Mouse (Mus musculus) liver, adult 2 months (tissue): Measurements from ENCODE around the gene Afg1l. TPM values are rescaled to one million over a fixed set of nuclear protein-coding genes. Genes with fewer than 3 reads are reported as not detected.

Source experiments
- DNase-seq: peaks from one replicate; pipeline ENCODE4 v3.0.0-alpha.2; 2011; ENCODE audit warnings: low read depth, low spot score; ENCODE audit errors: extremely low read depth
- H3K27ac ChIP-seq: fragments of 200-500 bp; replicated peaks from 2 replicates; pipeline ENCODE4 v1.5.1; 2012; ENCODE audit warnings: low read depth, mild to moderate bottlenecking, control low read depth, inconsistent platforms, low read length; ENCODE audit not compliant: insufficient read depth
- H3K27me3 ChIP-seq: fragments of 200-500 bp; 2 replicates; pipeline ENCODE4 v1.6.1; 2012; ENCODE audit warnings: mild to moderate bottlenecking, moderate library complexity, low read length, inconsistent platforms; ENCODE audit not compliant: control insufficient read depth, insufficient read depth
- H3K36me3 ChIP-seq: fragments of 200-500 bp; 2 replicates; pipeline ENCODE4 v1.6.1; 2012; ENCODE audit warnings: low read length, inconsistent platforms; ENCODE audit not compliant: control insufficient read depth, insufficient read depth
- H3K4me1 ChIP-seq: fragments of 200-500 bp; 2 replicates; pipeline ENCODE4 v1.6.1; 2011; ENCODE audit warnings: low read length; ENCODE audit not compliant: control insufficient read depth, insufficient read depth
- H3K4me3 ChIP-seq: fragments of 200-500 bp; 2 replicates; pipeline ENCODE4 v1.5.1; 2011; ENCODE audit warnings: low read depth, mild to moderate bottlenecking, control low read depth, low read length, moderate library complexity; ENCODE audit not compliant: insufficient read depth
- H3K79me2 ChIP-seq: fragments of 200-500 bp; 2 replicates; pipeline ENCODE4 v1.6.1; 2012; ENCODE audit warnings: inconsistent platforms, mild to moderate bottlenecking, low read length, moderate library complexity; ENCODE audit not compliant: control insufficient read depth, insufficient read depth
- H3K9ac ChIP-seq: fragments of 200-500 bp; 2 replicates; pipeline ENCODE4 v1.6.1; 2012; ENCODE audit warnings: low read depth, mild to moderate bottlenecking, control low read depth, inconsistent platforms, low read length
- CTCF ChIP-seq: fragments of 200-500 bp; IDR thresholded peaks from 2 replicates; pipeline ENCODE4 v1.5.1; 2011; ENCODE audit warnings: low read depth, low read length, control low read depth
- POLR2A ChIP-seq: fragments of 200-500 bp; IDR thresholded peaks from 2 replicates; pipeline ENCODE4 v1.6.1; 2011; ENCODE audit warnings: low read length, control low read depth; ENCODE audit not compliant: insufficient read depth; ENCODE audit errors: extremely low read depth
- WGBS: fragments of 180-500 bp; shearing (Covaris S2); methylation state at CpG from one replicate; pipeline ENCODE4 v1.1.7; 2018; 5-methylcytosine and 5-hydroxymethylcytosine counted together
- polyA plus RNA-seq: library from polyadenylated mRNA; depleted of rRNA; stranded (reverse); fragments of >200 nt; gene quantifications from 2 replicates; pipeline ENCODE4 v1.2.3, GENCODE M21; 2012
- total RNA-seq: library from RNA; depleted of rRNA; stranded (reverse); fragments of >200 nt; gene quantifications from 2 replicates; pipeline ENCODE4 v1.2.3, GENCODE M21; 2014

The Afg1l gene
- total and polyA plus RNA-seq, 2 experiments = 3.3 to 10.2 TPM

- Histone ChIP-seq H3K79me2 (peaks cover 14% of the 10 kb centered on the region; the same call in 1 of the 2 replicates), H3K27ac (peak overlapping the region; percentile 84), H3K36me3 (peaks cover 3% of the 10 kb centered on the region; the same call in 1 of the 2 replicates), H3K4me3 (peak overlapping the region; percentile 79), H3K27me3 (no peaks in the 10 kb centered on the region), H3K9ac (peak overlapping the region; percentile 98), H3K4me1 (peaks cover 18% of the 10 kb centered on the region)
- under 1% methylated on average over 39 of the region's 40 CpGs for WGBS
- peak; percentile 55 for DNase-seq
- TF ChIP-seq CTCF (no peak), POLR2A (no peak)
These were observed 202.4 kb downstream of the Afg1l start for GRCm38 (mm10) chr10:42275871-42276501.

- Histone ChIP-seq H3K27me3 (no peaks in the 10 kb centered on the region), H3K27ac (peak overlapping the region; percentile 88), H3K9ac (peak overlapping the region; percentile 98), H3K36me3 (peaks cover 3% of the 10 kb centered on the region; the same call in 1 of the 2 replicates), H3K79me2 (peaks cover 14% of the 10 kb centered on the region; the same call in 1 of the 2 replicates), H3K4me1 (peaks cover 18% of the 10 kb centered on the region), H3K4me3 (peak overlapping the region; percentile 79)
- no peak for DNase-seq
- TF ChIP-seq POLR2A (peak; percentile 63), CTCF (0 out of 2 replicates have a peak, but pooled peaks have one; percentile 1)
- under 1% methylated on average over 53 of the region's 54 CpGs for WGBS
These were observed 202.9 kb downstream of the Afg1l start for GRCm38 (mm10) chr10:42275401-42275870.

GRCm38 (mm10) chr10:42274712-42275400 lies 203.5 kb downstream of the Afg1l start:
- Histone ChIP-seq H3K4me1 (peaks cover 20% of the 10 kb centered on the region), H3K79me2 (peaks cover 16% of the 10 kb centered on the region; the same call in 1 of the 2 replicates), H3K9ac (peak overlapping the region; percentile 98), H3K27me3 (no peaks in the 10 kb centered on the region), H3K27ac (peak overlapping the region; percentile 88), H3K4me3 (peak overlapping the region; percentile 79), H3K36me3 (peaks cover 5% of the 10 kb centered on the region; the same call in 1 of the 2 replicates)
- WGBS = 5% methylated on average over 65 of the region's 65 CpGs
- no peak for DNase-seq
- TF ChIP-seq POLR2A (no peak), CTCF (no peak)

GRCm38 (mm10) chr10:42273760-42274691 lies 204.3 kb downstream of the Afg1l start:
- H3K27ac ChIP-seq = peak overlapping the region; percentile 88
- peaks cover 29% of the 10 kb centered on the region for H3K4me1 ChIP-seq
- 9% methylated on average over 21 of the region's 21 CpGs for WGBS
- H3K4me3 ChIP-seq = peak overlapping the region; percentile 79
- peaks cover 6% of the 10 kb centered on the region; the same call in 1 of the 2 replicates for H3K36me3 ChIP-seq
- peaks cover 24% of the 10 kb centered on the region; the same call in 1 of the 2 replicates for H3K79me2 ChIP-seq
- peak overlapping the region; percentile 98 for H3K9ac ChIP-seq
- H3K27me3 ChIP-seq = no peaks in the 10 kb centered on the region
- DNase-seq = peak; percentile 100
- TF ChIP-seq POLR2A (peak; percentile 87), CTCF (no peak)

GRCm38 (mm10) chr10:42273403-42273759 lies 205.0 kb downstream of the Afg1l start:
- no peak for DNase-seq
- Histone ChIP-seq H3K9ac (peak overlapping the region; percentile 52), H3K27ac (peak overlapping the region; percentile 69), H3K4me3 (peak overlapping the region; percentile 52), H3K27me3 (no peaks in the 10 kb centered on the region), H3K79me2 (peaks cover 28% of the 10 kb centered on the region; the same call in 1 of the 2 replicates), H3K4me1 (peaks cover 32% of the 10 kb centered on the region), H3K36me3 (peaks cover 6% of the 10 kb centered on the region; the same call in 1 of the 2 replicates)
- TF ChIP-seq CTCF (no peak), POLR2A (no peak)
- 43% methylated on average over 6 of the region's 6 CpGs for WGBS
